Mouse (Mus musculus) hematopoietic stem cell, adult 5-6 weeks (primary cell): ENCODE data around the gene Krtap29-1. TPM values are rescaled to one million over a fixed set of nuclear protein-coding genes. Genes with fewer than 3 reads are reported as not detected.

Experiments used
- ATAC-seq, 2 experiments: fragments of 125-278 bp in 1 of 2; replicated peaks in 1 of 2; 2 replicates each; pipeline ENCODE4 v1.8.0; 2016 to 2017; ENCODE audit warnings: inconsistent platforms in 2 of 2, mild to moderate bottlenecking in 2 of 2, moderate number of reproducible peaks in 2 of 2, low read depth in 1 of 2, moderate TSS enrichment in 1 of 2; ENCODE audit not compliant: low FRiP score in 2 of 2, poor library complexity in 2 of 2, severe bottlenecking in 2 of 2, insufficient read depth in 1 of 2, low TSS enrichment in 1 of 2
- total RNA-seq: library from RNA; stranded (forward); fragments of 172-1452, 232-1000 nt; gene quantifications from 2 replicates; pipeline ENCODE4 v1.2.3, GENCODE M21; 2017

The Krtap29-1 gene
- total RNA-seq, 1 experiment from 2014 or later: not detected

GRCm38 (mm10) chr11:99983442-99983841, 4.6 kb upstream of the Krtap29-1 start:
- no peak for ATAC-seq

- no peak for ATAC-seq
Observed at GRCm38 (mm10) chr11:99982731-99983130, 3.9 kb upstream of the Krtap29-1 start.

- no peak for ATAC-seq
Observed at GRCm38 (mm10) chr11:99965961-99966360, 12.9 kb downstream of the Krtap29-1 start.

GRCm38 (mm10) chr11:99964213-99964612, 14.6 kb downstream of the Krtap29-1 start:
- no peak for ATAC-seq

GRCm38 (mm10) chr11:99948175-99948574, 30.7 kb downstream of the Krtap29-1 start, which contains the start of gene Krtap9-5:
Gene Krtap9-5 (plus strand): TSS chr11:99948475.
- ATAC-seq: no peak

- ATAC-seq: no peak
Observed at GRCm38 (mm10) chr11:99937751-99938264, 41.0 kb downstream of the Krtap29-1 start.

- ATAC-seq: no peak
Observed at GRCm38 (mm10) chr11:99935991-99936390, 42.9 kb downstream of the Krtap29-1 start, which contains the start of gene Krtap31-2. Gene Krtap31-2 (plus strand): TSS chr11:99936291.

Other genes with a start within 250 kb of the Krtap29-1 start
- gene Gm14180, start 244.8 kb downstream of the Krtap29-1 start, total RNA-seq: not detected in 2 replicates
- not detected in 2 replicates for gene Gm11595, start 206.1 kb downstream of the Krtap29-1 start, total RNA-seq
- gene Krtap4-8, start 198.3 kb downstream of the Krtap29-1 start, total RNA-seq: not detected in 2 replicates
- gene Krtap4-9, start 193.9 kb downstream of the Krtap29-1 start, total RNA-seq: not detected in 2 replicates
- gene Gm11596, start 185.6 kb downstream of the Krtap29-1 start, total RNA-seq: not detected in 2 replicates
- gene Gm11569, start 180.1 kb downstream of the Krtap29-1 start, total RNA-seq: not detected in 2 replicates
- not detected in 2 replicates for gene Gm11554, start 174.6 kb downstream of the Krtap29-1 start, total RNA-seq
- not detected in 2 replicates for gene Krtap4-13, start 169.2 kb downstream of the Krtap29-1 start, total RNA-seq
- not detected in 2 replicates for gene Gm11564, start 163.4 kb downstream of the Krtap29-1 start, total RNA-seq
- gene 2300003K06Rik, start 141.0 kb downstream of the Krtap29-1 start, total RNA-seq: not detected in 2 replicates
- not detected in 2 replicates for gene Krtap4-16, start 127.4 kb downstream of the Krtap29-1 start, total RNA-seq
- not detected in 2 replicates for gene Gm11568, start 121.1 kb downstream of the Krtap29-1 start, total RNA-seq
- gene Gm11559, start 114.6 kb downstream of the Krtap29-1 start, total RNA-seq: not detected in 2 replicates
- gene Krtap9-1, start 105.7 kb downstream of the Krtap29-1 start, total RNA-seq: not detected in 2 replicates
- not detected in 2 replicates for gene Gm11567, start 99.9 kb downstream of the Krtap29-1 start, total RNA-seq
- gene Krtap31-1, start 71.1 kb downstream of the Krtap29-1 start, total RNA-seq: not detected in 2 replicates
- gene Gm11565, start 64.3 kb downstream of the Krtap29-1 start, total RNA-seq: not detected in 2 replicates
- gene Krtap31-2, start 42.8 kb downstream of the Krtap29-1 start, total RNA-seq: not detected in 2 replicates
- not detected in 2 replicates for gene Krtap9-5, start 30.6 kb downstream of the Krtap29-1 start, total RNA-seq
- not detected in 2 replicates for gene Krtap16-1, start 7.5 kb upstream of the Krtap29-1 start, total RNA-seq
- not detected in 2 replicates for gene Krtap17-1, start 14.9 kb upstream of the Krtap29-1 start, total RNA-seq
- not detected in 2 replicates for gene Krt33a, start 37.2 kb upstream of the Krtap29-1 start, total RNA-seq
- not detected in 2 replicates for gene Krt33b, start 50.8 kb upstream of the Krtap29-1 start, total RNA-seq
- gene Krt34, start 62.5 kb upstream of the Krtap29-1 start, total RNA-seq: not detected in 2 replicates
- gene Krt31, start 71.5 kb upstream of the Krtap29-1 start, total RNA-seq: not detected in 2 replicates
- not detected in 2 replicates for gene Krt32, start 109.2 kb upstream of the Krtap29-1 start, total RNA-seq
- not detected in 2 replicates for gene Krt35, start 117.2 kb upstream of the Krtap29-1 start, total RNA-seq
- gene Krt36, start 126.6 kb upstream of the Krtap29-1 start, total RNA-seq: not detected in 2 replicates
- not detected in 2 replicates for gene Krt13, start 142.5 kb upstream of the Krtap29-1 start, total RNA-seq
- not detected in 2 replicates for gene Krt15, start 156.9 kb upstream of the Krtap29-1 start, total RNA-seq
- gene Krt19, start 169.6 kb upstream of the Krtap29-1 start, total RNA-seq: not detected in 2 replicates
- gene Krt9, start 214.2 kb upstream of the Krtap29-1 start, total RNA-seq: not detected in 2 replicates
- gene Krt14, start 228.5 kb upstream of the Krtap29-1 start, total RNA-seq: not detected in 2 replicates